Mouse (Mus musculus) heart, postnatal 0 days (tissue): ENCODE results near the gene Atp9a. TPM values are rescaled to one million over a fixed set of nuclear protein-coding genes. Genes with fewer than 3 reads are reported as not detected.
"Not testable (repeated sequence)": the region's sequence is repeated elsewhere in the genome, so short reads cannot be mapped to it uniquely, and the experiment has no call there.

Experiments
- ATAC-seq: fragments of 200-750 bp; cut with Nextera tagmentation; 2 replicates; pipeline ENCODE4 v1.8.0; 2017; ENCODE audit warnings: low read depth, moderate number of reproducible peaks, moderate library complexity; ENCODE audit not compliant: insufficient read depth
- DNase-seq: peaks from one replicate; pipeline ENCODE4 v3.0.0-alpha.2; 2016; ENCODE audit warnings: low spot score
- H3K27ac ChIP-seq: fragments of 300-500 bp; sonication (generic); 2 replicates; pipeline ENCODE4 v1.5.1; 2014; ENCODE audit warnings: low read depth, mild to moderate bottlenecking
- H3K27me3 ChIP-seq: fragments of 300-500 bp; sonication (generic); 2 replicates; pipeline ENCODE4 v1.6.1; 2014; ENCODE audit warnings: low read length, mixed read lengths; ENCODE audit not compliant: control insufficient read depth, insufficient read depth
- H3K36me3 ChIP-seq: fragments of 300-500 bp; sonication (generic); replicated peaks from 2 replicates; pipeline ENCODE4 v1.6.1; 2014; ENCODE audit warnings: low read length, mixed read lengths; ENCODE audit not compliant: control insufficient read depth, insufficient read depth
- H3K4me1 ChIP-seq: fragments of 300-500 bp; sonication (generic); 2 replicates; pipeline ENCODE4 v1.6.1; 2014; ENCODE audit warnings: antibody characterized with exemption; ENCODE audit not compliant: control insufficient read depth, insufficient read depth
- H3K4me2 ChIP-seq: fragments of 300-500 bp; sonication (generic); 2 replicates; pipeline ENCODE4 v1.6.1; 2014; ENCODE audit warnings: low read depth, mild to moderate bottlenecking, low read length, moderate library complexity
- H3K4me3 ChIP-seq: fragments of 300-500 bp; sonication (generic); 2 replicates; pipeline ENCODE4 v1.5.1; 2014; ENCODE audit warnings: low read depth, low read length
- H3K9ac ChIP-seq: fragments of 300-500 bp; sonication (generic); replicated peaks from 2 replicates; pipeline ENCODE4 v1.6.1; 2014; ENCODE audit warnings: low read depth, low read length, mixed read lengths
- H3K9me3 ChIP-seq: fragments of 300-500 bp; sonication (generic); replicated peaks from 2 replicates; pipeline ENCODE4 v1.6.1; 2016; ENCODE audit warnings: low read length; ENCODE audit not compliant: control insufficient read depth
- CTCF ChIP-seq: IDR thresholded peaks from 2 replicates; pipeline ENCODE4 v1.5.1; 2016; ENCODE audit warnings: antibody characterized with exemption, control low read depth, low read depth
- EP300 ChIP-seq: IDR thresholded peaks from 2 replicates; pipeline ENCODE4 v1.6.1; 2016; ENCODE audit warnings: antibody characterized with exemption, low read depth
- WGBS: fragments of 180-500 bp; shearing (Covaris S2); extraction: QIAGEN DNeasy Blood & Tissue Kit; methylation state at CpG from one replicate; pipeline ENCODE4 v1.1.7; 2014; 5-methylcytosine and 5-hydroxymethylcytosine counted together
- polyA plus RNA-seq: library from polyadenylated mRNA; unstranded; fragments of >200 nt; fragmentation: Nextera tagmentation; extraction: Ambion mirVana; gene quantifications from 2 replicates; pipeline ENCODE4 v1.2.1, GENCODE M21; 2015
- total RNA-seq: library from RNA; depleted of rRNA; stranded (reverse); fragments of >200 nt; gene quantifications from 2 replicates; pipeline ENCODE4 v1.2.3, GENCODE M21; 2014; ENCODE audit warnings: low replicate concordance

Atp9a gene
- total and polyA plus RNA-seq, 2 experiments from 2014 or later, result 12.8 to 46.1 TPM

GRCm38 (mm10) chr2:168765065-168765681, 23.0 kb upstream of the Atp9a start:
- H3K9ac ChIP-seq, result peak overlapping the region; percentile 73
- H3K4me2 ChIP-seq, result peak overlapping the region; percentile 82
- 1% methylated on average over 31 of the region's 32 CpGs for WGBS
- 0 out of 2 replicates have a peak, but pooled peaks cover 4% of the 10 kb centered on the region for H3K4me1 ChIP-seq
- peaks cover 83% of the 10 kb centered on the region for H3K27me3 ChIP-seq
- peak overlapping the region; percentile 73; the same call in 1 of the 2 replicates for H3K27ac ChIP-seq
- no peaks in the 10 kb centered on the region for H3K36me3 ChIP-seq
- DNase-seq (peak; percentile 19), ATAC-seq (peak; percentile 60)
- H3K4me3 ChIP-seq, result peak overlapping the region; percentile 54
- H3K9me3 ChIP-seq, result no peaks in the 10 kb centered on the region
- TF ChIP-seq EP300 (no peak), CTCF (peak; percentile 59)

- WGBS, result 46% methylated on average over 9 of the region's 9 CpGs
These were observed 22.3 kb upstream of the Atp9a start for GRCm38 (mm10) chr2:168764460-168764867.

GRCm38 (mm10) chr2:168763785-168764184, 21.6 kb upstream of the Atp9a start:
- no peaks in the 10 kb centered on the region for H3K36me3 ChIP-seq
- no peaks in the 10 kb centered on the region for H3K9me3 ChIP-seq
- ATAC-seq, result no peak
- H3K27ac ChIP-seq, result no peak overlapping the region
- H3K4me3 ChIP-seq, result no peak overlapping the region
- TF ChIP-seq CTCF (no peak), EP300 (no peak)
- peaks cover 74% of the 10 kb centered on the region for H3K27me3 ChIP-seq
- H3K9ac ChIP-seq, result no peak overlapping the region
- no peak for DNase-seq
- WGBS, result 34% methylated on average over 7 of the region's 7 CpGs
- no peak overlapping the region for H3K4me2 ChIP-seq
- H3K4me1 ChIP-seq, result 0 out of 2 replicates have a peak, but pooled peaks cover 4% of the 10 kb centered on the region

More at GRCm38 (mm10) chr2:168764460-168764867, 22.3 kb upstream of the Atp9a start:
- TF ChIP-seq EP300 (no peak), CTCF (no peak)
- Histone ChIP-seq H3K27me3 (peaks cover 80% of the 10 kb centered on the region), H3K9me3 (no peaks in the 10 kb centered on the region), H3K9ac (no peak overlapping the region), H3K4me1 (0 out of 2 replicates have a peak, but pooled peaks cover 4% of the 10 kb centered on the region), H3K27ac (no peak overlapping the region), H3K4me2 (no peak overlapping the region; the same call in 1 of the 2 replicates), H3K4me3 (no peak overlapping the region), H3K36me3 (no peaks in the 10 kb centered on the region)
- ATAC-seq (no peak), DNase-seq (no peak)

- no peak overlapping the region for H3K27ac ChIP-seq
- H3K9me3 ChIP-seq, result no peaks in the 10 kb centered on the region
- TF ChIP-seq CTCF (no peak), EP300 (no peak)
- 18% methylated on average over 12 of the region's 12 CpGs for WGBS
- 0 out of 2 replicates have a peak, but pooled peaks cover 4% of the 10 kb centered on the region for H3K4me1 ChIP-seq
- H3K27me3 ChIP-seq, result peaks cover 61% of the 10 kb centered on the region
- H3K4me2 ChIP-seq, result no peak overlapping the region
- no peaks in the 10 kb centered on the region for H3K36me3 ChIP-seq
- H3K4me3 ChIP-seq, result no peak overlapping the region
- H3K9ac ChIP-seq, result no peak overlapping the region
- DNase-seq (no peak), ATAC-seq (no peak)
These were observed 20.2 kb upstream of the Atp9a start for GRCm38 (mm10) chr2:168762411-168762815.

DNA sequence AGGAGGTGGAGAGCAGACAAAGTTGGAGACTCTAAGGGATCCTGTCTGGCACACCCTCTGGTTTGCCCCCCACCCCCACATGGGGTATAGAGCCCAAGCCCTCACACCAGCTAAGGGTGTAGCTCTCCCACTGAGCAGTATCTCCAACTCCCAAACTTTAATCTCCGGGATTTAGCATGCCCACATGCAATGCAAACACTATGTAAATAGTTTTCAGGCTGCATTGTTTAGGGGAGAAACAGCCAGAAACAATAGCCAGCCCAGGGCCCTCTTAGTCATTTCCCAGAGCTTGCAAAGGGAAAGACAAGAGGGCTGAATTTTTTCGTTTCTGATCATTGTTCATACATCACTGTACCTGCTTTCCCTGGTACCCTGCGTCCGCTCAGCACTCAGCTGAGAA, 19.7 kb upstream of the Atp9a start:
- H3K27me3 ChIP-seq, result peaks cover 56% of the 10 kb centered on the region
- H3K27ac ChIP-seq, result no peak overlapping the region
- ATAC-seq (no peak), DNase-seq (no peak)
- 43% methylated on average over 4 of the region's 4 CpGs for WGBS
- H3K4me1 ChIP-seq, result 0 out of 2 replicates have a peak, but pooled peaks cover 4% of the 10 kb centered on the region
- no peak overlapping the region for H3K9ac ChIP-seq
- no peaks in the 10 kb centered on the region for H3K9me3 ChIP-seq
- H3K36me3 ChIP-seq, result no peaks in the 10 kb centered on the region
- TF ChIP-seq CTCF, result no peak
- TF ChIP-seq EP300, result no peak
- H3K4me3 ChIP-seq, result no peak overlapping the region
- H3K4me2 ChIP-seq, result no peak overlapping the region

- no peak for DNase-seq
- no peak for TF ChIP-seq CTCF
- no peaks in the 10 kb centered on the region for H3K36me3 ChIP-seq
- no peak overlapping the region for H3K9ac ChIP-seq
- H3K27me3 ChIP-seq, result peaks cover 48% of the 10 kb centered on the region
- H3K4me3 ChIP-seq, result no peak overlapping the region
- 0 out of 2 replicates have a peak, but pooled peaks cover 4% of the 10 kb centered on the region for H3K4me1 ChIP-seq
- WGBS, result 80% methylated on average over 9 of the region's 9 CpGs
- no peak for ATAC-seq
- H3K9me3 ChIP-seq, result no peaks in the 10 kb centered on the region
- no peak overlapping the region for H3K27ac ChIP-seq
- H3K4me2 ChIP-seq, result no peak overlapping the region
These were observed 18.9 kb upstream of the Atp9a start for GRCm38 (mm10) chr2:168761141-168761540.

DNA sequence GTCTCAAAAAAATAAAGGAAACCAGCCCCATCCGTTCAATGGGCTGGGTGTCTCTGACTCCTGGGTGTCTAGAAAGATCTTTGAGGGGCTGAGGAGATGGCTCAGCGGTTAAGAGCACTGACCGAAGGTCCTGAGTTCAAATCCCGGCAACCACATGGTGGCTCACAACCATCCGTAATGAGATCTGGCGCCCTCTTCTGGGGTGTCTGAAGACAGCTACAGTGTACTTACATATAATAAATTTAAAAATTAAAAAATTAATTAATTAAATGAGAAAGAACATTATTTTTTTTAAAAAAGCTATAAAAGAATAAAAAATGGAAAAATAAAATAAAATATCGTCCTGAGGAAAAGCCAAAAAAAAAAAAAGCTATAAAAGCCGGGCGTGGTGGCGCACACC, 2.2 kb upstream of the Atp9a start:
- not testable (repeated sequence) for H3K4me3 ChIP-seq, H3K4me2 ChIP-seq, DNase-seq, H3K9ac ChIP-seq, H3K36me3 ChIP-seq, ATAC-seq, H3K4me1 ChIP-seq, H3K9me3 ChIP-seq, H3K27ac ChIP-seq, H3K27me3 ChIP-seq
- WGBS, result 85% methylated on average over 10 of the region's 10 CpGs
